Mouse (Mus musculus) cerebellum, adult (tissue): ENCODE results near the gene Krt7.

Source experiments
- ATAC-seq: cut with Nextera tagmentation; 2 replicates; pipeline ENCODE4 v1.9.2; 2017; ENCODE audit warnings: mild to moderate bottlenecking, moderate library complexity, mixed read lengths; ENCODE audit not compliant: insufficient number of reproducible peaks, low FRiP score, low TSS enrichment

The Krt7 gene

GRCm38 (mm10) chr15:101424914-101425313 lies 14.1 kb downstream of the Krt7 start:
- no peak for ATAC-seq

GRCm38 (mm10) chr15:101436611-101437010 lies 25.8 kb downstream of the Krt7 start:
- ATAC-seq: no peak

GRCm38 (mm10) chr15:101438555-101438954 lies 27.7 kb downstream of the Krt7 start, which contains the start of gene Krt87:
Gene Krt87 (minus strand): TSS chr15:101438804.
- ATAC-seq: no peak

- no peak for ATAC-seq
Observed at GRCm38 (mm10) chr15:101440837-101441236, 30.0 kb downstream of the Krt7 start.

GRCm38 (mm10) chr15:101446572-101446971 lies 35.7 kb downstream of the Krt7 start:
- no peak for ATAC-seq

GRCm38 (mm10) chr15:101447444-101447843 lies 36.6 kb downstream of the Krt7 start, which contains the start of gene Krt88:
Gene Krt88 (plus strand): TSS chr15:101447744.
- ATAC-seq: no peak

- peak; percentile 52; the same call in 1 of the 2 replicates for ATAC-seq
Observed at GRCm38 (mm10) chr15:101453093-101453736, 42.4 kb downstream of the Krt7 start.

- ATAC-seq: no peak
Observed at GRCm38 (mm10) chr15:101454774-101455173, 43.9 kb downstream of the Krt7 start.

GRCm38 (mm10) chr15:101455292-101455691 lies 44.4 kb downstream of the Krt7 start:
- ATAC-seq: no peak

GRCm38 (mm10) chr15:101455891-101456290 lies 45.0 kb downstream of the Krt7 start:
- no peak for ATAC-seq

GRCm38 (mm10) chr15:101458361-101458930 lies 47.6 kb downstream of the Krt7 start:
- ATAC-seq: no peak

- ATAC-seq: no peak
Observed at GRCm38 (mm10) chr15:101459283-101459682, 48.4 kb downstream of the Krt7 start.

- ATAC-seq: no peak
Observed at GRCm38 (mm10) chr15:101463651-101464050, 52.8 kb downstream of the Krt7 start, which contains the start of gene Krt81. Gene Krt81 (minus strand): TSS chr15:101463751.

GRCm38 (mm10) chr15:101469093-101469492 lies 58.2 kb downstream of the Krt7 start:
- no peak for ATAC-seq

GRCm38 (mm10) chr15:101472952-101473528 lies 62.2 kb downstream of the Krt7 start, which contains the start of gene Krt86:
Gene Krt86 (plus strand): TSS chr15:101473478.
- ATAC-seq: no peak

GRCm38 (mm10) chr15:101479007-101479665 lies 68.3 kb downstream of the Krt7 start:
- no peak for ATAC-seq

GRCm38 (mm10) chr15:101479666-101480060 lies 68.8 kb downstream of the Krt7 start:
- ATAC-seq: no peak
